Mouse (Mus musculus) forebrain, embryonic 15.5 days (tissue): Measurements from ENCODE around the gene Tango2. TPM values are rescaled to one million over a fixed set of nuclear protein-coding genes. Genes with fewer than 3 reads are reported as not detected.

ENCODE experiments used
- ATAC-seq: fragments of 200-750 bp; cut with Nextera tagmentation; replicated peaks from 2 replicates; pipeline ENCODE4 v1.8.0; 2017; ENCODE audit warnings: mild to moderate bottlenecking, moderate TSS enrichment, moderate library complexity
- H3K27ac ChIP-seq: fragments of 300-500 bp; sonication (generic); replicated peaks from 2 replicates; pipeline ENCODE4 v1.5.1; 2015; ENCODE audit warnings: mild to moderate bottlenecking, inconsistent platforms
- H3K27me3 ChIP-seq: fragments of 300-500 bp; sonication (generic); 2 replicates; pipeline ENCODE4 v1.6.1; 2015; ENCODE audit warnings: inconsistent platforms
- H3K36me3 ChIP-seq: fragments of 300-500 bp; sonication (generic); 2 replicates; pipeline ENCODE4 v1.6.1; 2015; ENCODE audit warnings: mild to moderate bottlenecking, inconsistent platforms
- H3K4me1 ChIP-seq: fragments of 300-500 bp; sonication (generic); 2 replicates; pipeline ENCODE4 v1.6.1; 2015; ENCODE audit warnings: inconsistent platforms
- H3K4me2 ChIP-seq: fragments of 300-500 bp; sonication (generic); replicated peaks from 2 replicates; pipeline ENCODE4 v1.6.1; 2015; ENCODE audit warnings: mild to moderate bottlenecking, inconsistent platforms
- H3K4me3 ChIP-seq: fragments of 300-500 bp; sonication (generic); 2 replicates; pipeline ENCODE4 v1.5.1; 2015; ENCODE audit warnings: mild to moderate bottlenecking, inconsistent platforms
- H3K9ac ChIP-seq: fragments of 300-500 bp; sonication (generic); replicated peaks from 2 replicates; pipeline ENCODE4 v1.6.1; 2015; ENCODE audit warnings: mild to moderate bottlenecking, inconsistent platforms
- H3K9me3 ChIP-seq: fragments of 300-500 bp; sonication (generic); 2 replicates; pipeline ENCODE4 v1.6.1; 2016; ENCODE audit warnings: inconsistent platforms
- WGBS: fragments of 180-500 bp; shearing (Covaris S2); methylation state at CpG from one replicate; pipeline ENCODE4 v1.1.7; 2015; ENCODE audit warnings: mixed read lengths; 5-methylcytosine and 5-hydroxymethylcytosine counted together
- polyA plus RNA-seq: library from polyadenylated mRNA; unstranded; fragments of >200 nt; fragmentation: Nextera tagmentation; extraction: Ambion mirVana; gene quantifications from 2 replicates; pipeline ENCODE4 v1.2.1, GENCODE M21; 2015

Tango2 gene
- polyA plus RNA-seq, 1 experiment from 2014 or later, result 78.1 TPM

DNA sequence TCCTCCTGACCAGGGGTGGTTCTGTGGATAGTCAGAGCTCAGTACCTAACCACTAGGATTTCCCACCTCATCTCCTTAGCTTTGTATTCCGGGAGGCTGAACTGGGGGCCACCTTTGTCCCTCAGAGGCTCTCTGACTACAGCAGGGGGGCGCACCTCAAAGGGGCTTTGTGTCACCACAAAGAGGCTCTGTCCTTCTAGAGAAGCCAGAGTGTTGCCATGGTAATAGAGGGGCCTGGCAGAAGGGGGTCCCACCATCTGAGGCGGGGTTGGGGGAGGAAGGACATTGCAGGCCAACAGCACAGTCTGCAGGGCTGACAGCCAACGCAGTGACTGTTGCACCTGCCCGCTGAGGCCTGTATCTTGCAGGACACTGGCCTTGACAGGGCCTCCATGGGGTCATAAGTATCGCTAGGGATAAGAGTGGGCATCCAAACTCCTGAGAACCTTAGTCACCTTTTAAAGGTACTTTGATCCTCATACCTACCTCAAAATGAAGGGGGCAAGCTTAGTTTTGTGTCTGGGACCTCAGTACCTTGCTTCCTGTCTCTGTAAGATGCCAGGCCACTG, 32.7 kb upstream of the Tango2 start:
- WGBS, result 5% methylated on average over 6 of the region's 6 CpGs
- no peak overlapping the region for H3K9ac ChIP-seq
- ATAC-seq, result peak; percentile 72

DNA sequence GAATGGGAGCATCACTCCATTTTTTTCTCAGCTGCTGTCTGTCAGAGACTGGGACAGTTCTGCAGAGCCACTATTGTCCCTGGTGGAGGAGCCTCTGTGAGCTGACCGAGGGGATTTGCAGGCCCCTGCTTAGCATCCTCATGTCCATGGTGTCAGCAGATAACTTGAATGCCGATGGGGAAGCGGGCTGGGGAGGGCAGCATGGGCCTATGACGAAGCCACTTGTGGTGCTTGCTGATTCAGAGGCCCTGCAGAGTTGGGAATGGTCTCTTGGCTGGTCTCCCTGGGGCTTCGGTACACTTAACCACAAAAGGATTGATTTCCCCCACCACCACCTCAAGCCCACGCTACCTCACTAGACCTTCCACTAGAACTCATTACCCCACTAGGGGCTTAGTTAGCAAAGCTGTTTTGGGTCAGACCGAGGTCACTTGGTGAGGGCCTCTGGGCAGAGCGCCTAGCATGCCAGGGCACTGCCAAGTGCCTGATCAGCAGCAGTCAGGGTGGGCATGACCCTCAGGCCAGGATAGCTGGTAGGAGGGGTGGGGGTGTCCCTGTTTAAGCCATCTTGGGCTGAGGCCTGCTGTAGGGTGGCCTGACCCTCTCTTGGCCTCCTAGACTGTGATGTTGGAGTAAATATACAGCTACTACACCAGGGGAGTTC, 31.6 kb upstream of the Tango2 start:
- peak overlapping the region; percentile 81 for H3K27ac ChIP-seq
- no peak; the same call in 1 of the 2 replicates for ATAC-seq
- H3K4me2 ChIP-seq, result no peak overlapping the region
- no peaks in the 10 kb centered on the region for H3K36me3 ChIP-seq
- H3K4me3 ChIP-seq, result no peak overlapping the region
- WGBS, result 58% methylated on average over 8 of the region's 8 CpGs
- H3K9me3 ChIP-seq, result no peaks in the 10 kb centered on the region
- no peak overlapping the region for H3K9ac ChIP-seq
- H3K4me1 ChIP-seq, result peaks cover 63% of the 10 kb centered on the region
- no peaks in the 10 kb centered on the region for H3K27me3 ChIP-seq

More for the DNA sequence above, 32.7 kb upstream of the Tango2 start:
- H3K9me3 ChIP-seq, result no peaks in the 10 kb centered on the region
- H3K27ac ChIP-seq, result peak overlapping the region; percentile 81
- H3K4me2 ChIP-seq, result no peak overlapping the region
- H3K4me3 ChIP-seq, result no peak overlapping the region
- H3K36me3 ChIP-seq, result no peaks in the 10 kb centered on the region
- H3K27me3 ChIP-seq, result no peaks in the 10 kb centered on the region
- peaks cover 65% of the 10 kb centered on the region for H3K4me1 ChIP-seq

DNA sequence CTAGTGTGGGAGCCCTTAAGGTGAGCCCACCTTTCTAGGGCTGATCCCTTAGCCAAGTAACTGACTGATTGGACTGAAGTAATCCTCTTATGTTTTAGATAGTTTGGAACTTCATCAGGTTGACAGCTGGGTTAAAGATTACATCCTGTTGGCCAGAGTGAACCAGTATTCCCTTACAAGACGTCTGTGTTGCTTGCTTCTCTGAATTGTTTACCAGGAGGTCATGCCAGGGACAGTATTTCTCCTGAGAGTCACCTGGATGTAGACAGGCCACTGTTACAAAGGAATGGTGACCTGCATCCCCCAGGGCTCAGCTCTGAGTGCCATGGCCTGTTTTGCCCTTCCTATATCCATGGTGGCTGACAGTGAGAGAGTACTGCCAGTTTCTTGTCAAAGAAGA, 30.6 kb upstream of the Tango2 start:
- H3K4me1 ChIP-seq, result peaks cover 53% of the 10 kb centered on the region
- H3K9me3 ChIP-seq, result no peaks in the 10 kb centered on the region
- H3K4me2 ChIP-seq, result no peak overlapping the region
- H3K4me3 ChIP-seq, result no peak overlapping the region
- H3K27ac ChIP-seq, result no peak overlapping the region
- no peak for ATAC-seq
- H3K9ac ChIP-seq, result no peak overlapping the region
- no peaks in the 10 kb centered on the region for H3K36me3 ChIP-seq
- 59% methylated on average over 1 of the region's 1 CpGs for WGBS
- H3K27me3 ChIP-seq, result no peaks in the 10 kb centered on the region

GRCm38 (mm10) chr16:18377203-18377602, 29.3 kb upstream of the Tango2 start:
- ATAC-seq, result no peak
- Histone ChIP-seq H3K27me3 (no peaks in the 10 kb centered on the region), H3K9ac (no peak overlapping the region), H3K4me1 (peaks cover 42% of the 10 kb centered on the region), H3K9me3 (no peaks in the 10 kb centered on the region), H3K36me3 (no peaks in the 10 kb centered on the region), H3K4me2 (no peak overlapping the region), H3K27ac (no peak overlapping the region), H3K4me3 (no peak overlapping the region)
- WGBS, result 38% methylated on average over 3 of the region's 3 CpGs

DNA sequence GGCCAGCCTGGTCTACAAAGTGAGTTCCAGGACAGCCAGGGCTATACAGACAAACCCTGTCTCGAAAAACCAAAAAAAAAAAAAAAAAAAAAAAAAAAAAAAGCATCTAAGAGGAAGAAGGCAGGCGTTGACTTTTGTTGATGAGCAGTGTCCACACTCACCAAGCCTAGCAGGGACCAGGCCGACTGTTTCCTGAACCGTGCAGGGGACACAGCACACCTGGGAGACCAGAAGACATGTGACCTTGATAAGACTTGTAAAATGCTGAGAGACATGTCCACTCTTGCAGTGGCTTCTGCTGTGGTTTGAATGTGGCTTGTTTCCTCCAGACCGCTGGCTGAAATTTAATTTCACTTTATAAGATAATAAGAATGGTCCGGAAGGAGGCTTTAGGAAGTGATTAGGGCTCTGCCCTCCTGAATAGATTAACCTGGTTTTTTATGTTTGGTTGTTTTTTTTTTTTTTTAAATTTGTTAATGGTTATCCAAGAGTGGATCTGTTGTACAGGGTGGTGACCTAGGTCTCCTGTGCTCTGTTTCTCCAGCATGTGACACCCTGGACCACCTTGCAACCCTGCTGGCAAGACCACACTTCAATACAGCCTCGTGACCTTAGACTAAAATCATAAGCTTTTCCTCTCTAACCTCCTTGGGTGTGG, 28.5 kb upstream of the Tango2 start:
- H3K9me3 ChIP-seq, result no peaks in the 10 kb centered on the region
- no peaks in the 10 kb centered on the region for H3K27me3 ChIP-seq
- H3K4me1 ChIP-seq, result peaks cover 34% of the 10 kb centered on the region
- H3K9ac ChIP-seq, result no peak overlapping the region
- H3K27ac ChIP-seq, result no peak overlapping the region
- WGBS, result 87% methylated on average over 7 of the region's 7 CpGs
- H3K4me3 ChIP-seq, result no peak overlapping the region
- no peaks in the 10 kb centered on the region for H3K36me3 ChIP-seq
- no peak for ATAC-seq
- no peak overlapping the region for H3K4me2 ChIP-seq

DNA sequence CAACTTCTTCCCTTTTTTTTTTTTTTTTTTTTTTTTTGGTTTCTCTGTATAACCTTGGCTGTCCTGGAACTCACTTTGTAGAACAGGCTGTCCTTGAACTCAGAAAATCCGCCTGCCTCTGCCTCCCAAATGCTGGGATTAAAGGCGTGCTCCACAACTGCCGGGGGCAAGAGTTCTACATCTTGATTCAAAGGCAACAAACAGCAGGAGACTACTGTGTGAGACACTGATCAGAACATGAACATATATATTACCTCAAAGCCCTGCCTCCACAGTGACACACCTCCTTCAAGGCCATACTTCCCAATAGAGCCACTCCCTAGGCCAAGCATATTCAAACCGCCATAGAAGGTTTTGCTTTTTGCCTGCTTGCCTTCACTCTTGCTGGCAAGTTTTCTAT, 25.7 kb upstream of the Tango2 start:
- WGBS, result 96% methylated on average over 4 of the region's 4 CpGs
- no peak overlapping the region for H3K27ac ChIP-seq
- H3K9me3 ChIP-seq, result no peaks in the 10 kb centered on the region
- H3K9ac ChIP-seq, result no peak overlapping the region
- no peaks in the 10 kb centered on the region for H3K27me3 ChIP-seq
- peaks cover 6% of the 10 kb centered on the region for H3K4me1 ChIP-seq
- H3K4me2 ChIP-seq, result no peak overlapping the region
- no peak for ATAC-seq
- H3K36me3 ChIP-seq, result no peaks in the 10 kb centered on the region
- no peak overlapping the region for H3K4me3 ChIP-seq

- Histone ChIP-seq H3K4me1 (no peaks in the 10 kb centered on the region), H3K9ac (no peak overlapping the region), H3K27ac (no peak overlapping the region), H3K36me3 (0 out of 2 replicates have a peak, but pooled peaks cover 3% of the 10 kb centered on the region), H3K4me2 (no peak overlapping the region), H3K9me3 (no peaks in the 10 kb centered on the region), H3K4me3 (no peak overlapping the region), H3K27me3 (no peaks in the 10 kb centered on the region)
- 95% methylated on average over 3 of the region's 3 CpGs for WGBS
- no peak for ATAC-seq
These were observed 22.3 kb upstream of the Tango2 start for GRCm38 (mm10) chr16:18370197-18370596.

GRCm38 (mm10) chr16:18366849-18367248, 18.9 kb upstream of the Tango2 start:
- no peak overlapping the region for H3K27ac ChIP-seq
- H3K4me2 ChIP-seq, result no peak overlapping the region
- H3K9me3 ChIP-seq, result no peaks in the 10 kb centered on the region
- no peak for ATAC-seq
- WGBS, result 91% methylated on average over 4 of the region's 4 CpGs
- no peak overlapping the region for H3K9ac ChIP-seq
- H3K4me1 ChIP-seq, result no peaks in the 10 kb centered on the region
- peaks cover 16% of the 10 kb centered on the region; the same call in 1 of the 2 replicates for H3K36me3 ChIP-seq
- H3K4me3 ChIP-seq, result no peak overlapping the region
- no peaks in the 10 kb centered on the region for H3K27me3 ChIP-seq

- H3K9me3 ChIP-seq, result no peaks in the 10 kb centered on the region
- peaks cover 16% of the 10 kb centered on the region; the same call in 1 of the 2 replicates for H3K36me3 ChIP-seq
- H3K4me1 ChIP-seq, result no peaks in the 10 kb centered on the region
- no peak overlapping the region for H3K27ac ChIP-seq
- H3K27me3 ChIP-seq, result no peaks in the 10 kb centered on the region
- ATAC-seq, result no peak
- no peak overlapping the region for H3K9ac ChIP-seq
- WGBS, result 90% methylated on average over 8 of the region's 8 CpGs
- H3K4me3 ChIP-seq, result no peak overlapping the region
- no peak overlapping the region for H3K4me2 ChIP-seq
These were observed 15.0 kb upstream of the Tango2 start for GRCm38 (mm10) chr16:18362948-18363347.

GRCm38 (mm10) chr16:18360151-18360805, 12.4 kb upstream of the Tango2 start:
- Histone ChIP-seq H3K4me3 (no peak overlapping the region), H3K9ac (no peak overlapping the region), H3K36me3 (peaks cover 16% of the 10 kb centered on the region; the same call in 1 of the 2 replicates), H3K4me2 (no peak overlapping the region), H3K27me3 (no peaks in the 10 kb centered on the region), H3K27ac (no peak overlapping the region), H3K4me1 (no peaks in the 10 kb centered on the region), H3K9me3 (no peaks in the 10 kb centered on the region)
- ATAC-seq, result no peak
- 66% methylated on average over 6 of the region's 6 CpGs for WGBS

DNA sequence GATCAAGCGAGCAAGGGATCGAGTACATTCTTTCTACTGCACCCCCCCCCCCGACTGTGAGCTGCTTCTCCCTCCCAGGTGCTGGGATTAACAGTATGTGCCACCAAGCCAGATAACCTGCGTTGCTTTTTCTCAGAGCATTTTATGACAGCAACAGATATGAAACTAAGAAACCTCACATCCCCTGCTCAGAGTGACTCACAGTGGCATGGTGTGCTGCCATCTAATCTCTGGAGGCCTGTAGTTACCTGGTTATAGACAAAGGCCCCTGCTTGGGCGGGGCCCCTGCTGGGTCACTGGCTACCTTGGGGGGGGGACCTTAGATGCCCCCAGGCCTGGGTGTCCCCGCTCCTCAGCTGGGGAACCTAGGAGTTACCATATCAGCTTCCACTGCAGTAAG, 10.1 kb upstream of the Tango2 start:
- Histone ChIP-seq H3K27me3 (no peaks in the 10 kb centered on the region), H3K9me3 (no peaks in the 10 kb centered on the region), H3K27ac (no peak overlapping the region), H3K4me2 (no peak overlapping the region), H3K9ac (no peak overlapping the region), H3K4me3 (no peak overlapping the region), H3K36me3 (peaks cover 6% of the 10 kb centered on the region; the same call in 1 of the 2 replicates), H3K4me1 (no peaks in the 10 kb centered on the region)
- 85% methylated on average over 6 of the region's 6 CpGs for WGBS
- no peak for ATAC-seq

DNA sequence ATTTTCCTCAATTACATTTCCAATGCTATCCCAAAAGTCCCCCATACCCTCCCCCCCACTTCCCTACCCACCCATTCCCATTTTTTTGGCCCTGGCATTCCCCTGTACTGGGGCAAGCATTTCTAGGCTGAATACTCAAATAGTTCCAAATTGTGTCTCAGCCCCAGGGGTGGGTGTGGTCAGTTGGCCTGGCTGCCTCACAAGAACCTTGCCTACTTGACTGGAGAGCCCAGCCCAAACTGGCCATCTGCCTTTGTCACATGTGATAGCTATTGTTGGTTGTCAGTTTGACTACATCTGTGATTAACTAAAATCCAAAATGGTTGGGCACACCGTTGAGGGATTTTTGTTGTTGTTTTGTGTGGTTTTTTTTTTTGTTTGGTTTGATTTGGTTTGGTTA, 9.1 kb upstream of the Tango2 start:
- H3K4me2 ChIP-seq, result no peak overlapping the region
- peaks cover 3% of the 10 kb centered on the region; the same call in 1 of the 2 replicates for H3K36me3 ChIP-seq
- H3K4me1 ChIP-seq, result no peaks in the 10 kb centered on the region
- no peak overlapping the region for H3K27ac ChIP-seq
- H3K9me3 ChIP-seq, result no peaks in the 10 kb centered on the region
- 92% methylated on average over 1 of the region's 1 CpGs for WGBS
- no peak for ATAC-seq
- H3K27me3 ChIP-seq, result no peaks in the 10 kb centered on the region
- H3K4me3 ChIP-seq, result no peak overlapping the region
- H3K9ac ChIP-seq, result no peak overlapping the region
